Mouse (Mus musculus): ENCODE data around the gene Igtp. TPM values are rescaled to one million over a fixed set of nuclear protein-coding genes. Genes with fewer than 3 reads are reported as not detected.
A peak's percentile ranks its signal among the peaks of the same experiment; 100 is the strongest.

The Igtp gene
- polyA plus RNA-seq, 1 experiment = 1.2 TPM

GRCm38 (mm10) chr11:58183579-58183978 lies 15.8 kb upstream of the Igtp start:
- no peak for TF ChIP-seq POLR2A (IDR thresholded peaks at IDR 0.05; ENCODE audit: borderline replicate concordance, extremely low read depth, insufficient read depth, insufficient read length, poor library complexity, severe bottlenecking)
- TF ChIP-seq CTCF (IDR thresholded peaks at IDR 0.05; ENCODE audit: borderline replicate concordance, extremely low read depth, insufficient read depth, insufficient read length) = no peak

GRCm38 (mm10) chr11:58189675-58190074 lies 9.7 kb upstream of the Igtp start:
- no peak for DNase-seq (ENCODE audit: low read depth)
- TF ChIP-seq POLR2A (IDR thresholded peaks at IDR 0.05; ENCODE audit: borderline replicate concordance, extremely low read depth, insufficient read depth, insufficient read length, poor library complexity, severe bottlenecking) (no peak), CTCF (IDR thresholded peaks at IDR 0.05; ENCODE audit: borderline replicate concordance, extremely low read depth, insufficient read depth, insufficient read length) (no peak)

More at GRCm38 (mm10) chr11:58183579-58183978, 15.8 kb upstream of the Igtp start:
- DNase-seq (ENCODE audit: low read depth) = no peak

- DNase-seq (ENCODE audit: low read depth) = no peak
- TF ChIP-seq CTCF (IDR thresholded peaks at IDR 0.05; ENCODE audit: borderline replicate concordance, extremely low read depth, insufficient read depth, insufficient read length) (no peak), POLR2A (IDR thresholded peaks at IDR 0.05; ENCODE audit: borderline replicate concordance, extremely low read depth, insufficient read depth, insufficient read length, poor library complexity, severe bottlenecking) (no peak)
Measured at GRCm38 (mm10) chr11:58193326-58193725, 6.0 kb upstream of the Igtp start.

DNA sequence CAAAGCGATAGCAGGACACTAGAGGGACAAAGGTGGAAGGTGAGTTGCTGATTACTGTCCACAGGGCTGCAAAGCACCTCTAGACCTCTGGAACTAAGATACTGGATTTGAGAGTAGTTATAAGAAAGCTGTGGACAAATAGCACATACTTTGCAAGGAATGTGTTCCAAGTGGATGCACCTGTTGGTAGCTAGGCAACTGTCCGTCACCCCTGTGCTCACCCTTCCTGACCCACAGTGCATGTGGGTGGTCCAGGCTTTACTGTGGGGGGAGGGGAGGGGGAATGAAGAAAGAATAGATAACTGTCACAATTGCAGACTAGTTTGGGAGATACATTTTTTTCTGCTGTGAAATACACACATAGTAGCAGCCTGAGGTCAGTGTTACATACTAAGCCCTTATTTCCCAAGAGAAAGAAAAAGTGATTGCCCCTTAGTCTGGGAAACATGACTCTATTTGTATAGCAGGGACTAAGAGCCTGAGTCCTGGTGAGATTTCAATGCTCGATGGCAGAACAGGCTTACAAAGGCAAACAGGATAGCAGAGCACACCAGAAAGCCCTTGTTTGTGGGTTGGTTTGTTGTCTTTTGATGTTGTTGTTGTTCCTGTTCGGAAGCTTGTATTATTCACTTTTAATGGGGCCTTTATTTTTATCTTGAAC lies 5.4 kb upstream of the Igtp start:
- TF ChIP-seq CTCF (IDR thresholded peaks at IDR 0.05; ENCODE audit: borderline replicate concordance, extremely low read depth, insufficient read depth, insufficient read length) (no peak), POLR2A (IDR thresholded peaks at IDR 0.05; ENCODE audit: borderline replicate concordance, extremely low read depth, insufficient read depth, insufficient read length, poor library complexity, severe bottlenecking) (no peak)

GRCm38 (mm10) chr11:58198663-58199062 lies 693 bp upstream of the Igtp start:
- DNase-seq (ENCODE audit: low read depth) = no peak
- TF ChIP-seq CTCF (IDR thresholded peaks at IDR 0.05; ENCODE audit: borderline replicate concordance, extremely low read depth, insufficient read depth, insufficient read length) = no peak

More for the DNA sequence above, 5.4 kb upstream of the Igtp start:
- no peak for DNase-seq (ENCODE audit: low read depth)

DNA sequence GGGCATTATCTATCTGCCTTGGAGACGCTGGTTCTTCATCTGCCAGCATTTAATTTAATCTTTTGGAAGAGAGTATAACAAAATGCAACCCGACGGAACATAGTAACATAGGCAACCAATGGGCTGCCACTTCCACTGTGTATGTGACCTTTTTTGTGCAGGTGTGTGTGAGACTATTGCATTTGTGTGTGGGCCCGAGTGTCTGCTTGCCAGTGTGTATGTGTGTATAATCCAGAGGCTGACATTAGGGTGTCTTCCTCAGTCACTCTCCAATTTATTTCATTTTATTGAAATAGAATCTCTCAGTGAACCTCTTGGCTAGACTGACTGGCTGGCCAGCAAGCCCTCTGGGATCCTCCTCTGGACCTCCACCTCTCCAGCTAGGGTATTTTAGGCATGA lies 870 bp downstream of the Igtp start:
- TF ChIP-seq POLR2A (IDR thresholded peaks at IDR 0.05; ENCODE audit: borderline replicate concordance, extremely low read depth, insufficient read depth, insufficient read length, poor library complexity, severe bottlenecking) = no peak
- TF ChIP-seq CTCF (IDR thresholded peaks at IDR 0.05; ENCODE audit: borderline replicate concordance, extremely low read depth, insufficient read depth, insufficient read length) = no peak
- DNase-seq (ENCODE audit: low read depth) = no peak

GRCm38 (mm10) chr11:58201052-58201451 lies 1.7 kb downstream of the Igtp start:
- TF ChIP-seq CTCF (IDR thresholded peaks at IDR 0.05; ENCODE audit: borderline replicate concordance, extremely low read depth, insufficient read depth, insufficient read length) (no peak), POLR2A (IDR thresholded peaks at IDR 0.05; ENCODE audit: borderline replicate concordance, extremely low read depth, insufficient read depth, insufficient read length, poor library complexity, severe bottlenecking) (no peak)
- peak; percentile 21 for DNase-seq (ENCODE audit: low read depth)

DNA sequence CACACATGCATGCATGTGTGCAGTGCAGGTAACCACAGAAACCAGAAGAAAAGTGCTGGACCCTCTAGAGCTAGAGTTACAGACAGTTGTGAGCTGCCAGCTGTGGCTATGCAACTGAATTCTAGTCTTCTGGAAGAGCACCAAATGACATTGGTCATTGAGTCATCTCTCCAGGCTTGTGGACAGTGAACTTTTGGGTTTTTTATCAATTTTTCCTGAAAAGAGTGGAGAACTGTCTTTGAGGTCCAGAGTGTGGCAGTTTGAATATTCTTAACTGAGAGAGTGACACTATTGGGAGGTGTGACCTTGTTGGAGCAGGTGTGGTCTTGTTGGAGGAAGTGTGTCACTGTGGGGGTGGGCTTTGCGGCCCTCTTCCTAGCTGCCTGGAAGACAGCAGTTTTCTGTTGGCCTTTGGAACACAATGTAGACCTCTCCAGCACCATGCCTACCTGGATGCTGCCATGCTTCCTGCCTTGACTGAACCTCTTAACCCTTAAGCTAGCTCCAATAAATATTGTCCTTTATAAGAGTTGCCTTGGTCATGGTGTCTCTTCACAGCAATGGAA lies 11.0 kb downstream of the Igtp start:
- no peak for TF ChIP-seq POLR2A (IDR thresholded peaks at IDR 0.05; ENCODE audit: borderline replicate concordance, extremely low read depth, insufficient read depth, insufficient read length, poor library complexity, severe bottlenecking)
- TF ChIP-seq CTCF (IDR thresholded peaks at IDR 0.05; ENCODE audit: borderline replicate concordance, extremely low read depth, insufficient read depth, insufficient read length) = no peak

GRCm38 (mm10) chr11:58211062-58211681 lies 11.8 kb downstream of the Igtp start:
- TF ChIP-seq POLR2A (IDR thresholded peaks at IDR 0.05; ENCODE audit: borderline replicate concordance, extremely low read depth, insufficient read depth, insufficient read length, poor library complexity, severe bottlenecking) = no peak
- TF ChIP-seq CTCF (IDR thresholded peaks at IDR 0.05; ENCODE audit: borderline replicate concordance, extremely low read depth, insufficient read depth, insufficient read length) = no peak
- DNase-seq (ENCODE audit: low read depth) = no peak

More for the DNA sequence above, 11.0 kb downstream of the Igtp start:
- no peak for DNase-seq (ENCODE audit: low read depth)

DNA sequence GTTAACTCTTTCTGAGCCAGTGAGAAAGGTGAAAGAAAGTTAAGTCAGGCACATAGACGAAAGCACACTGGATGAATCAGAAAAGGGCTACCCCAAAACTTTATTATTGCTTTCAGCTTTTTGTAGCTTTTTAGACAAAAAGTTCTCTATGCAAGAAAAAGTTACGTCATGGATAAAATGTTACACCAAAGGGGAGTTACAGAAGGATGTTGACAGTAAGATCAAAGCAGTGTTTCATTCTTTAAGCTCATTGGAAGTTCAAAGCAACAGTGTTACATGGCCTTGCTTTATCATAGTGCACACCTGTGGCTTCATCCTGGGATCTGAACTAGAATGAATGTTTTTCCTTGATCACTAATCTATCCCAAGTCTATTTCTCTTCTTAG lies 12.3 kb downstream of the Igtp start:
- DNase-seq (ENCODE audit: low read depth) = no peak
- TF ChIP-seq POLR2A (IDR thresholded peaks at IDR 0.05; ENCODE audit: borderline replicate concordance, extremely low read depth, insufficient read depth, insufficient read length, poor library complexity, severe bottlenecking) (no peak), CTCF (IDR thresholded peaks at IDR 0.05; ENCODE audit: borderline replicate concordance, extremely low read depth, insufficient read depth, insufficient read length) (no peak)

GRCm38 (mm10) chr11:58213673-58214342 lies 14.5 kb downstream of the Igtp start:
- DNase-seq (ENCODE audit: low read depth) = no peak
- TF ChIP-seq POLR2A (IDR thresholded peaks at IDR 0.05; ENCODE audit: borderline replicate concordance, extremely low read depth, insufficient read depth, insufficient read length, poor library complexity, severe bottlenecking) = no peak
- no peak for TF ChIP-seq CTCF (IDR thresholded peaks at IDR 0.05; ENCODE audit: borderline replicate concordance, extremely low read depth, insufficient read depth, insufficient read length)
